Mouse (Mus musculus): ENCODE data around the gene Arvcf. TPM values are rescaled to one million over a fixed set of nuclear protein-coding genes. Genes with fewer than 3 reads are reported as not detected.

The Arvcf gene
- polyA plus RNA-seq, 1 experiment from 2014 or later: 20.6 TPM

- H3K4me2 ChIP-seq (ENCODE audit: low read length): no peak overlapping the region
- peak; percentile 57; the same call in 1 of the 2 replicates for ATAC-seq (replicated peaks; ENCODE audit: low FRiP score, low read depth)
- no peak overlapping the region for H3K27ac ChIP-seq
- H3K4me1 ChIP-seq (replicated peaks; ENCODE audit: insufficient read depth, low read length): no peaks in the 10 kb centered on the region
- H3K4me3 ChIP-seq (replicated peaks; ENCODE audit: low read depth, low read length): no peak overlapping the region
- TF ChIP-seq CTCF (IDR thresholded peaks at IDR 0.05; ENCODE audit: low read depth): no peak
- no peaks in the 10 kb centered on the region for H3K9me3 ChIP-seq (replicated peaks; ENCODE audit: low read length)
- H3K36me3 ChIP-seq (ENCODE audit: insufficient read depth, low read length): no peaks in the 10 kb centered on the region
- WGBS: 37% methylated on average over 8 of the region's 8 CpGs
- peak; percentile 24 for DNase-seq (ENCODE audit: low spot score)
- H3K9ac ChIP-seq (ENCODE audit: low read depth, low read length): no peak overlapping the region
- no peaks in the 10 kb centered on the region for H3K27me3 ChIP-seq (ENCODE audit: insufficient read depth, low read length)
Measured at GRCm38 (mm10) chr16:18362948-18363347, 15.0 kb downstream of the Arvcf start.

GRCm38 (mm10) chr16:18366849-18367248, 18.9 kb downstream of the Arvcf start:
- Histone ChIP-seq H3K36me3 (ENCODE audit: insufficient read depth, low read length) (no peaks in the 10 kb centered on the region), H3K9ac (ENCODE audit: low read depth, low read length) (no peak overlapping the region), H3K4me3 (replicated peaks; ENCODE audit: low read depth, low read length) (no peak overlapping the region), H3K4me1 (replicated peaks; ENCODE audit: insufficient read depth, low read length) (no peaks in the 10 kb centered on the region), H3K4me2 (ENCODE audit: low read length) (no peak overlapping the region), H3K27me3 (ENCODE audit: insufficient read depth, low read length) (no peaks in the 10 kb centered on the region), H3K9me3 (replicated peaks; ENCODE audit: low read length) (no peaks in the 10 kb centered on the region), H3K27ac (no peak overlapping the region)
- no peak for DNase-seq (ENCODE audit: low spot score)
- WGBS: 77% methylated on average over 4 of the region's 4 CpGs
- TF ChIP-seq CTCF (IDR thresholded peaks at IDR 0.05; ENCODE audit: low read depth): no peak
- ATAC-seq (replicated peaks; ENCODE audit: low FRiP score, low read depth): no peak

- Histone ChIP-seq H3K4me1 (replicated peaks; ENCODE audit: insufficient read depth, low read length) (no peaks in the 10 kb centered on the region), H3K27me3 (ENCODE audit: insufficient read depth, low read length) (no peaks in the 10 kb centered on the region), H3K9ac (ENCODE audit: low read depth, low read length) (no peak overlapping the region), H3K4me2 (ENCODE audit: low read length) (no peak overlapping the region), H3K4me3 (replicated peaks; ENCODE audit: low read depth, low read length) (no peak overlapping the region), H3K36me3 (ENCODE audit: insufficient read depth, low read length) (no peaks in the 10 kb centered on the region), H3K9me3 (replicated peaks; ENCODE audit: low read length) (no peaks in the 10 kb centered on the region), H3K27ac (no peak overlapping the region)
- DNase-seq (ENCODE audit: low spot score) (no peak), ATAC-seq (replicated peaks; ENCODE audit: low FRiP score, low read depth) (no peak)
- TF ChIP-seq CTCF (IDR thresholded peaks at IDR 0.05; ENCODE audit: low read depth): no peak
- WGBS: 92% methylated on average over 3 of the region's 3 CpGs
Measured at GRCm38 (mm10) chr16:18370197-18370596, 22.2 kb downstream of the Arvcf start.

- no peak for TF ChIP-seq CTCF (IDR thresholded peaks at IDR 0.05; ENCODE audit: low read depth)
- ATAC-seq (replicated peaks; ENCODE audit: low FRiP score, low read depth) (no peak), DNase-seq (ENCODE audit: low spot score) (no peak)
- Histone ChIP-seq H3K4me2 (ENCODE audit: low read length) (no peak overlapping the region), H3K36me3 (ENCODE audit: insufficient read depth, low read length) (no peaks in the 10 kb centered on the region), H3K27me3 (ENCODE audit: insufficient read depth, low read length) (no peaks in the 10 kb centered on the region), H3K4me3 (replicated peaks; ENCODE audit: low read depth, low read length) (no peak overlapping the region), H3K27ac (no peak overlapping the region), H3K9me3 (replicated peaks; ENCODE audit: low read length) (no peaks in the 10 kb centered on the region), H3K4me1 (replicated peaks; ENCODE audit: insufficient read depth, low read length) (peaks cover 8% of the 10 kb centered on the region; the same call in 1 of the 2 replicates), H3K9ac (ENCODE audit: low read depth, low read length) (no peak overlapping the region)
- 96% methylated on average over 4 of the region's 4 CpGs for WGBS
Measured at GRCm38 (mm10) chr16:18373632-18374031, 25.6 kb downstream of the Arvcf start.

- no peaks in the 10 kb centered on the region for H3K27me3 ChIP-seq (ENCODE audit: insufficient read depth, low read length)
- ATAC-seq (replicated peaks; ENCODE audit: low FRiP score, low read depth) (no peak), DNase-seq (ENCODE audit: low spot score) (no peak)
- H3K4me1 ChIP-seq (replicated peaks; ENCODE audit: insufficient read depth, low read length): peaks cover 9% of the 10 kb centered on the region; the same call in 1 of the 2 replicates
- H3K9me3 ChIP-seq (replicated peaks; ENCODE audit: low read length): no peaks in the 10 kb centered on the region
- H3K36me3 ChIP-seq (ENCODE audit: insufficient read depth, low read length): no peaks in the 10 kb centered on the region
- 71% methylated on average over 7 of the region's 7 CpGs for WGBS
- no peak overlapping the region for H3K27ac ChIP-seq
- no peak for TF ChIP-seq CTCF (IDR thresholded peaks at IDR 0.05; ENCODE audit: low read depth)
- H3K9ac ChIP-seq (ENCODE audit: low read depth, low read length): no peak overlapping the region
- no peak overlapping the region for H3K4me2 ChIP-seq (ENCODE audit: low read length)
- H3K4me3 ChIP-seq (replicated peaks; ENCODE audit: low read depth, low read length): no peak overlapping the region
Measured at GRCm38 (mm10) chr16:18376297-18376954, 28.4 kb downstream of the Arvcf start.

GRCm38 (mm10) chr16:18377203-18377602, 29.2 kb downstream of the Arvcf start:
- Histone ChIP-seq H3K9ac (ENCODE audit: low read depth, low read length) (no peak overlapping the region), H3K4me2 (ENCODE audit: low read length) (no peak overlapping the region), H3K27ac (peak overlapping the region; percentile 52; the same call in 1 of the 2 replicates), H3K9me3 (replicated peaks; ENCODE audit: low read length) (no peaks in the 10 kb centered on the region), H3K36me3 (ENCODE audit: insufficient read depth, low read length) (no peaks in the 10 kb centered on the region), H3K4me3 (replicated peaks; ENCODE audit: low read depth, low read length) (no peak overlapping the region), H3K27me3 (ENCODE audit: insufficient read depth, low read length) (no peaks in the 10 kb centered on the region), H3K4me1 (replicated peaks; ENCODE audit: insufficient read depth, low read length) (peaks cover 9% of the 10 kb centered on the region; the same call in 1 of the 2 replicates)
- TF ChIP-seq CTCF (IDR thresholded peaks at IDR 0.05; ENCODE audit: low read depth): no peak
- 50% methylated on average over 3 of the region's 3 CpGs for WGBS
- DNase-seq (ENCODE audit: low spot score) (no peak), ATAC-seq (replicated peaks; ENCODE audit: low FRiP score, low read depth) (peak; percentile 37; the same call in 1 of the 2 replicates)
